Mouse (Mus musculus) bone marrow, adult 2 months (tissue): Measurements from ENCODE around the gene Rb1. TPM values are rescaled to one million over a fixed set of nuclear protein-coding genes. Genes with fewer than 3 reads are reported as not detected.

ENCODE experiments used
- H3K27ac ChIP-seq: fragments of 200-500 bp; 2 replicates; pipeline ENCODE4 v1.5.1; 2012; ENCODE audit warnings: low read depth, mild to moderate bottlenecking, control low read depth, inconsistent platforms, low read length; ENCODE audit not compliant: control insufficient read depth, poor library complexity, insufficient read depth
- H3K4me1 ChIP-seq: fragments of 200-500 bp; 2 replicates; pipeline ENCODE4 v1.6.1; 2011; ENCODE audit warnings: low read length; ENCODE audit not compliant: control insufficient read depth, insufficient read depth
- H3K4me3 ChIP-seq: fragments of 200-500 bp; replicated peaks from 2 replicates; pipeline ENCODE3; 2011; ENCODE audit warnings: mild to moderate bottlenecking, low read depth, low read length, control low read depth; ENCODE audit not compliant: control insufficient read depth
- CTCF ChIP-seq: fragments of 200-500 bp; IDR thresholded peaks from 2 replicates; pipeline ENCODE4 v1.5.1; 2011; ENCODE audit warnings: low read length, control low read depth; ENCODE audit not compliant: control insufficient read depth, insufficient read depth
- POLR2A ChIP-seq: fragments of 200-500 bp; IDR thresholded peaks from 2 replicates; pipeline ENCODE4 v1.6.1; 2011; ENCODE audit warnings: low read depth, mild to moderate bottlenecking, control low read depth, low read length, borderline replicate concordance; ENCODE audit not compliant: control insufficient read depth
- WGBS: fragments of 180-500 bp; shearing (Covaris S2); methylation state at CpG from one replicate; pipeline ENCODE4 v1.1.7; 2018; 5-methylcytosine and 5-hydroxymethylcytosine counted together
- polyA plus RNA-seq: library from polyadenylated mRNA; stranded (reverse); fragments of >200 nt; gene quantifications from 2 replicates; pipeline ENCODE4 v1.2.4, GENCODE M21; 2011; ENCODE audit warnings: low replicate concordance; ENCODE audit not compliant: missing spikeins, insufficient read depth, insufficient read length

Rb1 gene
- polyA plus RNA-seq, 1 experiment, result 21.3 TPM

GRCm38 (mm10) chr14:73312909-73313308, 12.7 kb downstream of the Rb1 start:
- no peaks in the 10 kb centered on the region; the same call in 1 of the 2 replicates for H3K4me1 ChIP-seq

GRCm38 (mm10) chr14:73307490-73307889, 18.1 kb downstream of the Rb1 start:
- WGBS, result 98% methylated on average over 1 of the region's 1 CpGs
- Histone ChIP-seq H3K4me1 (no peaks in the 10 kb centered on the region), H3K4me3 (no peak overlapping the region), H3K27ac (no peak overlapping the region)
- TF ChIP-seq POLR2A (no peak), CTCF (no peak)

More at GRCm38 (mm10) chr14:73312909-73313308, 12.7 kb downstream of the Rb1 start:
- 90% methylated on average over 5 of the region's 5 CpGs for whole genome bisulfite sequencing
- TF ChIP-seq CTCF, result no peak
- TF ChIP-seq POLR2A, result no peak
- Histone ChIP-seq H3K27ac (no peak overlapping the region), H3K4me3 (no peak overlapping the region)

GRCm38 (mm10) chr14:73303193-73303592, 22.4 kb downstream of the Rb1 start:
- TF ChIP-seq CTCF (peak; percentile 28; the same call in 1 of the 2 replicates), POLR2A (no peak)
- H3K4me3 ChIP-seq, result no peak overlapping the region
- no peaks in the 10 kb centered on the region for H3K4me1 ChIP-seq
- WGBS, result 26% methylated on average over 3 of the region's 3 CpGs
- no peak overlapping the region for H3K27ac ChIP-seq

- Histone ChIP-seq H3K4me1 (no peaks in the 10 kb centered on the region), H3K27ac (no peak overlapping the region), H3K4me3 (no peak overlapping the region)
- TF ChIP-seq POLR2A, result no peak
- no peak for TF ChIP-seq CTCF
- 73% methylated on average over 4 of the region's 4 CpGs for WGBS
Observed at GRCm38 (mm10) chr14:73301856-73302255, 23.8 kb downstream of the Rb1 start.

GRCm38 (mm10) chr14:73295512-73295911, 30.1 kb downstream of the Rb1 start:
- Histone ChIP-seq H3K27ac (no peak overlapping the region), H3K4me1 (no peaks in the 10 kb centered on the region), H3K4me3 (no peak overlapping the region)
- 71% methylated on average over 2 of the region's 2 CpGs for WGBS
- no peak for TF ChIP-seq POLR2A
- no peak for TF ChIP-seq CTCF

GRCm38 (mm10) chr14:73293616-73294015, 32.0 kb downstream of the Rb1 start:
- 90% methylated on average over 2 of the region's 2 CpGs for WGBS
- no peaks in the 10 kb centered on the region; the same call in 1 of the 2 replicates for H3K4me1 ChIP-seq
- no peak for TF ChIP-seq POLR2A
- no peak for TF ChIP-seq CTCF
- H3K27ac ChIP-seq, result no peak overlapping the region
- no peak overlapping the region for H3K4me3 ChIP-seq

- TF ChIP-seq POLR2A (no peak), CTCF (no peak)
- no peaks in the 10 kb centered on the region; the same call in 1 of the 2 replicates for H3K4me1 ChIP-seq
- 88% methylated on average over 1 of the region's 1 CpGs for WGBS
- no peak overlapping the region for H3K27ac ChIP-seq
- no peak overlapping the region for H3K4me3 ChIP-seq
Observed at GRCm38 (mm10) chr14:73292434-73292833, 33.2 kb downstream of the Rb1 start.

GRCm38 (mm10) chr14:73289915-73290314, 35.7 kb downstream of the Rb1 start:
- TF ChIP-seq CTCF (no peak), POLR2A (no peak)
- H3K27ac ChIP-seq, result no peak overlapping the region
- H3K4me1 ChIP-seq, result no peaks in the 10 kb centered on the region; the same call in 1 of the 2 replicates
- H3K4me3 ChIP-seq, result no peak overlapping the region
- 21% methylated on average over 2 of the region's 2 CpGs for WGBS

GRCm38 (mm10) chr14:73280996-73281395, 44.6 kb downstream of the Rb1 start:
- H3K4me3 ChIP-seq, result no peak overlapping the region
- H3K27ac ChIP-seq, result no peak overlapping the region
- TF ChIP-seq CTCF (no peak), POLR2A (no peak)
- WGBS, result 67% methylated on average over 1 of the region's 1 CpGs
- no peaks in the 10 kb centered on the region for H3K4me1 ChIP-seq
